Mouse (Mus musculus): ENCODE measurements at regions not wholly inside any gene's neighbourhood (a gene's known extent, or its start where the extent isn't known, plus 50 kb on each side); places are given as distances from the start of the nearest gene placed in this dataset.
"Not testable (repeated sequence)": the region's sequence is repeated elsewhere in the genome, so short reads cannot be mapped to it uniquely, and the experiment has no call there.

GRCm38 (mm10) chr1:161613658-161614057 is 119.2 kb downstream of the Tnfsf18 start:
- not testable (repeated sequence) for H3K4me2 ChIP-seq (replicated peaks); H3K9me3 ChIP-seq; H3K36me3 ChIP-seq; ATAC-seq (ENCODE audit: low FRiP score, low read depth); H3K27me3 ChIP-seq; H3K27ac ChIP-seq; H3K4me3 ChIP-seq; H3K9ac ChIP-seq; H3K4me1 ChIP-seq
- 95% methylated on average over 10 of the region's 10 CpGs for WGBS

DNA sequence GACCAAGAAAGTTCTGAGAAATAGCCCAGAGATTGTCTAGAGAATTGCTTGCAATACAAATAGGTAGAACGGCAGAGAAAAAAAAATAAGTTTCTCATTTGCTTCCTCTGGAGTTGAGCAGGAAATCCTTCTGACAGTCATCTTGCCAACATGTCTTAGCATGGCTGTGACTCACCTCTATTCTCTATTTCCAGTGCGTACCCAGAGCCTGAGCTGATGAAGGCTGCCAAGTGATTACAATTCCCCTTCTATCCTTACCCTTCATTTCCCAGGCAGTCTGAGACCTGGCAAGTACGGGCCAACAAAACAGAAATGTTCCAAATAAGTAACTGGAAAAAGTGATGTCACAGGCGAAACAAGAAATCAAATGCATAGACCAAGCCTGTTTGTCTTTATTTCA is 113.0 kb downstream of the Tnfsf18 start:
- Histone ChIP-seq H3K4me3 (no peak overlapping the region), H3K27ac (no peak overlapping the region), H3K4me2 (replicated peaks) (no peak overlapping the region), H3K27me3 (no peaks in the 10 kb centered on the region), H3K4me1 (no peaks in the 10 kb centered on the region), H3K36me3 (no peaks in the 10 kb centered on the region), H3K9ac (no peak overlapping the region), H3K9me3 (peaks cover 5% of the 10 kb centered on the region; the same call in 1 of the 2 replicates)
- ATAC-seq (ENCODE audit: low FRiP score, low read depth), result no peak
- WGBS, result 83% methylated on average over 4 of the region's 4 CpGs

DNA sequence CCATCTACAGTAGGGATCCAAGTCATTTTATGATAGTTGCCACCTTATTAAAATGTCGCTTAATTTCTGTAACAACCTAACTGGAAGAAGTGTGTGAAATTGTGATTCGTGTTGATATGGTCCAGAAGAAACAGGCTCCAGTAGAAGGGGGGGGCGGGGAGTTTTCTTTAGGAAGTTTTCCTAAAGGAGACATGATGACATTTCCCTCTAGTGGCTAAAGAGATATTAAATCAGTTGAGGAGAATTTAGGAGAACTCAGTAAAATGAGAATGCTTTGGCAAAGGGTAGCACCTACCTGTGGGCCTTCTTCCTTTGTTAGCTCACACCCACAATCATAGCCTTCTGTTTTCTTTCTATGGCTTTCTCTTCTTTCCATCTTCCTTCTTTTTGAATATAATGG is 107.7 kb downstream of the Tnfsf18 start:
- no peak for ATAC-seq (ENCODE audit: low FRiP score, low read depth)
- no peak overlapping the region for H3K27ac ChIP-seq
- H3K4me3 ChIP-seq, result no peak overlapping the region
- H3K4me2 ChIP-seq (replicated peaks), result no peak overlapping the region
- 77% methylated on average over 3 of the region's 3 CpGs for WGBS
- H3K36me3 ChIP-seq, result no peaks in the 10 kb centered on the region
- no peaks in the 10 kb centered on the region for H3K4me1 ChIP-seq
- no peaks in the 10 kb centered on the region for H3K27me3 ChIP-seq
- no peak overlapping the region for H3K9ac ChIP-seq
- no peaks in the 10 kb centered on the region for H3K9me3 ChIP-seq

DNA sequence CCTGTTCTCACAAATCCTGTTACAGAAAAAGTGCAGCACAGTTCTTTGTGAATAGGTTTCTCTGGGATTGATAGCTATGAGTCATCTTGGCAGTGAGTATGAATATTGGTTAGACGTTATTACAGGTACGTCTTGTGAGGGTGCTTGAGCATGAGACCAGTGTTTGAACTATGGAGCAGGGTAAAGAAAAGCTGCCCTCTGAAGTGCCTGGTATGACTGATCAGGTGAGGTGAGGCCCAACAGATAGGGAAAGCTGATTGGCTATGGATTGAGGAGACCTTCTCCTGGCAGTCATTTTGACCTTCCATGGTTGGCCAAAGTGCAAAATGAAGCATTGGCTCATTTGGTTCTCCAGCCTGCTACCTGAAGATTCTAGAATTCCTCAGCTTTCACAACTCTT is 106.7 kb downstream of the Tnfsf18 start:
- Histone ChIP-seq H3K27me3 (no peaks in the 10 kb centered on the region), H3K4me1 (no peaks in the 10 kb centered on the region), H3K4me3 (no peak overlapping the region), H3K27ac (no peak overlapping the region), H3K9me3 (no peaks in the 10 kb centered on the region), H3K9ac (no peak overlapping the region), H3K36me3 (no peaks in the 10 kb centered on the region), H3K4me2 (replicated peaks) (no peak overlapping the region)
- no peak for ATAC-seq (ENCODE audit: low FRiP score, low read depth)
- 90% methylated on average over 2 of the region's 2 CpGs for WGBS

- H3K4me3 ChIP-seq, result no peak overlapping the region
- 84% methylated on average over 3 of the region's 3 CpGs for WGBS
- no peaks in the 10 kb centered on the region for H3K36me3 ChIP-seq
- no peak overlapping the region for H3K27ac ChIP-seq
- H3K27me3 ChIP-seq, result no peaks in the 10 kb centered on the region
- no peak overlapping the region for H3K4me2 ChIP-seq (replicated peaks)
- no peaks in the 10 kb centered on the region for H3K9me3 ChIP-seq
- no peak overlapping the region for H3K9ac ChIP-seq
- no peaks in the 10 kb centered on the region for H3K4me1 ChIP-seq
- ATAC-seq (ENCODE audit: low FRiP score, low read depth), result no peak
Observed at GRCm38 (mm10) chr1:161598167-161598566, 103.7 kb downstream of the Tnfsf18 start.

GRCm38 (mm10) chr1:161576530-161576929 is 82.1 kb downstream of the Tnfsf18 start:
- Histone ChIP-seq H3K9ac (no peak overlapping the region), H3K27ac (no peak overlapping the region), H3K27me3 (no peaks in the 10 kb centered on the region), H3K4me1 (peaks cover 10% of the 10 kb centered on the region), H3K36me3 (no peaks in the 10 kb centered on the region), H3K4me3 (no peak overlapping the region), H3K4me2 (replicated peaks) (no peak overlapping the region), H3K9me3 (no peaks in the 10 kb centered on the region)
- WGBS, result 44% methylated on average over 1 of the region's 1 CpGs
- no peak for ATAC-seq (ENCODE audit: low FRiP score, low read depth)

GRCm38 (mm10) chr1:161575939-161576338 is 81.5 kb downstream of the Tnfsf18 start:
- ATAC-seq (ENCODE audit: low FRiP score, low read depth), result peak; percentile 80
- WGBS, result 54% methylated on average over 7 of the region's 7 CpGs
- Histone ChIP-seq H3K4me1 (peaks cover 10% of the 10 kb centered on the region), H3K4me3 (no peak overlapping the region), H3K9ac (no peak overlapping the region), H3K9me3 (no peaks in the 10 kb centered on the region), H3K27me3 (no peaks in the 10 kb centered on the region), H3K4me2 (replicated peaks) (no peak overlapping the region), H3K27ac (no peak overlapping the region), H3K36me3 (no peaks in the 10 kb centered on the region)

DNA sequence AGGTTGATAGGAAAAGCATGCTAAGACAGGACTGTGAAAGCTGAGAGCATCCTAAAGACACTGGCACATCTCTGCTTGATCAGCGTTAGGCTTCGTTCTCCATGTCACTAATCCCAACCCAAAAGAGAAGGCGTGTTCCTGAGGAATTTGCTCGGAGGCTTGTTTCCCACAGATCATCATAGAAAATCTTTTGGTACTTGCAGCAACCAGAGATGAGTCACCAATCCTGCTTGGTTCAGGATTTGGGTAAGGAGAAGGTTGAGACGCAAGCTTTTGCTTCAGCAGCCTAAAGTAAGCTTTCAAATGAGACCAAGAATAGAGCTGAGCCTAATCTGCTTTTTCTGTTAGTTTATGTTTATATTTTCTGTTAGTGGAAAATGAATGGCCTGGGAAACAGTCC is 80.7 kb downstream of the Tnfsf18 start:
- 82% methylated on average over 5 of the region's 5 CpGs for WGBS

DNA sequence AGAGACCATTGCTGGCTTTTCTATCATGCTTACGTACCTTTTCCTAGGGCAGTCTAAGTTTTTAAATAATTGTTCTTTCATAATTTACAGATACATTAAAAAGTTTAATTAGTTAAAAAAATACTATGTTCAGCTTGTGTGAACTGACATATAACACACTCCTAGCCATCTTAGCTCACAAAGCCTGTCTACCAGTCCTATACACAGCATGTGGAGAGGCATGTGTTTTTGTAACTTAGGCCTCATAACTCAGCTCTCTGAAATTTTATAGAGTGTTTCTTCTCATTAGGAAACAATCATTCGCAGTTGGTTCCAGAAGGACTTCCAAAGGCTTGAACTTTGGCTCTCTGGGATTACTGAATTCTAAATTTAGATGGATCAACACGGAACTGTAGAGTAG is 76.3 kb downstream of the Tnfsf18 start:
- Histone ChIP-seq H3K4me1 (no peaks in the 10 kb centered on the region; the same call in 1 of the 2 replicates), H3K36me3 (no peaks in the 10 kb centered on the region), H3K4me2 (replicated peaks) (no peak overlapping the region), H3K4me3 (no peak overlapping the region), H3K9ac (no peak overlapping the region), H3K27ac (no peak overlapping the region), H3K27me3 (no peaks in the 10 kb centered on the region), H3K9me3 (no peaks in the 10 kb centered on the region)
- 20% methylated on average over 3 of the region's 3 CpGs for WGBS
- ATAC-seq (ENCODE audit: low FRiP score, low read depth), result peak; percentile 75; the same call in 1 of the 2 replicates

More for the DNA sequence above, 80.7 kb downstream of the Tnfsf18 start:
- Histone ChIP-seq H3K4me2 (replicated peaks) (no peak overlapping the region), H3K27me3 (no peaks in the 10 kb centered on the region), H3K9ac (no peak overlapping the region), H3K36me3 (no peaks in the 10 kb centered on the region), H3K4me3 (no peak overlapping the region), H3K4me1 (peaks cover 10% of the 10 kb centered on the region), H3K27ac (no peak overlapping the region), H3K9me3 (no peaks in the 10 kb centered on the region)
- no peak for ATAC-seq (ENCODE audit: low FRiP score, low read depth)

GRCm38 (mm10) chr1:161567826-161568225 is 73.4 kb downstream of the Tnfsf18 start:
- H3K4me1 ChIP-seq, result no peaks in the 10 kb centered on the region

GRCm38 (mm10) chr1:161560368-161560767 is 65.9 kb downstream of the Tnfsf18 start:
- WGBS, result 37% methylated on average over 3 of the region's 3 CpGs
- Histone ChIP-seq H3K4me3 (no peak overlapping the region), H3K27ac (no peak overlapping the region), H3K4me2 (replicated peaks) (no peak overlapping the region), H3K4me1 (no peaks in the 10 kb centered on the region), H3K9me3 (no peaks in the 10 kb centered on the region), H3K36me3 (no peaks in the 10 kb centered on the region), H3K27me3 (no peaks in the 10 kb centered on the region), H3K9ac (no peak overlapping the region)
- no peak for ATAC-seq (ENCODE audit: low FRiP score, low read depth)

More at GRCm38 (mm10) chr1:161567826-161568225, 73.4 kb downstream of the Tnfsf18 start:
- no peak overlapping the region for H3K4me2 ChIP-seq (replicated peaks)
- H3K27me3 ChIP-seq, result no peaks in the 10 kb centered on the region
- H3K4me3 ChIP-seq, result no peak overlapping the region
- H3K9me3 ChIP-seq, result no peaks in the 10 kb centered on the region
- ATAC-seq (ENCODE audit: low FRiP score, low read depth), result no peak
- no peak overlapping the region for H3K9ac ChIP-seq
- no peak overlapping the region for H3K27ac ChIP-seq
- H3K36me3 ChIP-seq, result no peaks in the 10 kb centered on the region
